ENCODE assay signal across 8 mouse cellular contexts in genomic region chr12:69363899-69364762, GRCm38 (mm10). TPM values are rescaled to one million over a fixed set of nuclear protein-coding genes. Genes with fewer than 3 reads are reported as not detected.
DNase-seq lines count a peak whose midpoint lies in the region; ATAC-seq lines count a peak whose summit lies in the region.

No protein-coding gene starts in this region.

- H3K36me3 ChIP-seq in hindbrain, embryonic 10.5 days: no peaks in the 10 kb centered on the region

- peak; percentile 71 for ATAC-seq in frontal cortex, adult (ENCODE audit: low TSS enrichment)

- H3K27me3 ChIP-seq in hindbrain, embryonic 10.5 days (ENCODE audit: insufficient read depth, poor library complexity, severe bottlenecking): no peaks in the 10 kb centered on the region

- peak; percentile 80 for DNase-seq in Muller cell, postnatal 12 days (ENCODE audit: inconsistent ontology term)
- peak; percentile 73 for DNase-seq in cerebellum, adult 8-10 months
- DNase-seq in hindbrain, embryonic 10.5 days (ENCODE audit: low spot score): peak; percentile 65
- peak; percentile 18 to 66 for DNase-seq in layer of hippocampus, postnatal 10 days (ENCODE audit: low spot score in 2 of 2)
- DNase-seq in lung, postnatal 14 days: peak; percentile 88
- peak; percentile 69 for DNase-seq in ovary, postnatal 10 days (ENCODE audit: low spot score)
- peak; percentile 66 to 76 for DNase-seq in thymus, postnatal 10 days (ENCODE audit: low spot score in 2 of 2)

- WGBS in hindbrain, embryonic 10.5 days: 5% methylated on average over 32 of the region's 32 CpGs

- peaks cover 18% of the 10 kb centered on the region; the same call in 1 of the 2 replicates for H3K4me1 ChIP-seq in hindbrain, embryonic 10.5 days (replicated peaks)

- H3K4me3 ChIP-seq in hindbrain, embryonic 10.5 days: peak overlapping the region; percentile 66

- H3K9me3 ChIP-seq in hindbrain, embryonic 10.5 days: no peaks in the 10 kb centered on the region

- peak overlapping the region; percentile 89 for H3K27ac ChIP-seq in hindbrain, embryonic 10.5 days

RNA-seq across cellular contexts. Expression of gene Nemf, which starts 7.2 kb away (rescaled TPM):
- 69.6 and 91.1 TPM in 2 replicates for polyA plus RNA-seq in hindbrain, embryonic 10.5 days (2016; fragmentation: Nextera tagmentation; extraction: Ambion mirVana)
- total RNA-seq in layer of hippocampus, postnatal 10 days (2021): 10 to 100 TPM; 44.7 to 52.6 TPM

RNA-seq across cellular contexts. Expression of gene Arf6, which starts 7.8 kb away (rescaled TPM):
- polyA plus RNA-seq in hindbrain, embryonic 10.5 days (2016; fragmentation: Nextera tagmentation; extraction: Ambion mirVana): 35.9 and 42.4 TPM in 2 replicates
- 10 to 100 TPM; 64.8 to 69.0 TPM for total RNA-seq in layer of hippocampus, postnatal 10 days (2021)

RNA-seq across cellular contexts. Expression of gene Gm9887, which starts 8.1 kb away (rescaled TPM):
- polyA plus RNA-seq in hindbrain, embryonic 10.5 days (2016; fragmentation: Nextera tagmentation; extraction: Ambion mirVana): 0.96 and 1.9 TPM in 2 replicates
- total RNA-seq in layer of hippocampus, postnatal 10 days (2021): 1 to 10 TPM; 1.2 to 1.5 TPM

Comparison
In these comparisons a context has a peak if more than half of its experiments do, and no peak if none do; other contexts are left out.
1. Peak in every context shown above with its lines: DNase-seq, ATAC-seq, H3K4me3 ChIP-seq and H3K27ac ChIP-seq.